Mouse (Mus musculus): ENCODE measurements at regions not wholly inside any gene's neighbourhood (a gene's known extent, or its start where the extent isn't known, plus 50 kb on each side); places are given as distances from the start of the nearest gene placed in this dataset.

DNA sequence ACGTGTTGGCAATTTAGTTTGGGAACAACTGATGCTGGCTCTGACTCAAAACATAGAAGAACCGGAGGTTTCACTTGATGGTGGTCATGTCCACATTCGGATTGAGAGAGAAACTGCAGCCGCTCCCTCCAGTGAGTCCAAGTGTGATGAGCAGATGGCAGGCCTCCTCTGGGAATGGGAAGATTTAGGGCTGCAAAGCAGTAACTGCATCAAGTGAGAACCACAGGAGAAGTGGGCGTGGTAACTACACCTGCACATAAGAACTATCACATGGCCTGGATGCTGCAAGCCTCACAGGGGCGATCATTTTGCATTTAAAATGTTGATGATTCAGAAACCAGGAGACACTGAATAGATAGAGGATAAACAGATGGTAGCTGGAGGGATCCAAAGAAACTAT lies 161.3 kb downstream of the Parm1 start:
- Histone ChIP-seq H3K27ac (ENCODE audit: low read depth, low read length) (no peak overlapping the region), H3K9me3 (ENCODE audit: low read length) (no peaks in the 10 kb centered on the region), H3K27me3 (ENCODE audit: insufficient read depth, low read length) (no peaks in the 10 kb centered on the region), H3K4me3 (ENCODE audit: low read depth, low read length) (no peak overlapping the region), H3K9ac (no peak overlapping the region), H3K4me1 (ENCODE audit: insufficient read depth) (no peaks in the 10 kb centered on the region), H3K4me2 (ENCODE audit: low read depth) (no peak overlapping the region), H3K36me3 (ENCODE audit: insufficient read depth) (no peaks in the 10 kb centered on the region)
- WGBS = 67% methylated on average over 6 of the region's 6 CpGs
- DNase-seq (no peak), ATAC-seq (no peak)
- TF ChIP-seq CTCF (IDR thresholded peaks at IDR 0.05; ENCODE audit: low read depth) = no peak

Measured in forebrain, postnatal 0 days (tissue).